Mouse (Mus musculus): ENCODE measurements around the gene Nell2. TPM values are rescaled to one million over a fixed set of nuclear protein-coding genes. Genes with fewer than 3 reads are reported as not detected.
"Not testable (repeated sequence)": the region's sequence is repeated elsewhere in the genome, so short reads cannot be mapped to it uniquely, and the experiment has no call there.

The Nell2 gene
- polyA plus RNA-seq, 1 experiment from 2014 or later: 13.5 TPM

GRCm38 (mm10) chr15:95526626-95527411 is 1.5 kb downstream of the Nell2 start:
- H3K9ac ChIP-seq: no peak overlapping the region; the same call in 1 of the 2 replicates
- ATAC-seq (ENCODE audit: insufficient number of reproducible peaks, insufficient read depth, low FRiP score, low TSS enrichment, low read depth): no peak
- H3K4me1 ChIP-seq: peaks cover 17% of the 10 kb centered on the region
- H3K27me3 ChIP-seq: peaks cover 47% of the 10 kb centered on the region
- H3K4me2 ChIP-seq: peak overlapping the region; percentile 98
- H3K9me3 ChIP-seq: no peaks in the 10 kb centered on the region
- WGBS: 3% methylated on average over 27 of the region's 27 CpGs
- H3K36me3 ChIP-seq: no peaks in the 10 kb centered on the region
- peak overlapping the region; percentile 60 for H3K4me3 ChIP-seq
- H3K27ac ChIP-seq: no peak overlapping the region

GRCm38 (mm10) chr15:95525997-95526396 is 2.4 kb downstream of the Nell2 start:
- Histone ChIP-seq H3K9me3 (no peaks in the 10 kb centered on the region), H3K9ac (no peak overlapping the region), H3K4me1 (peaks cover 17% of the 10 kb centered on the region), H3K27ac (no peak overlapping the region), H3K27me3 (peaks cover 47% of the 10 kb centered on the region), H3K4me2 (0 out of 2 replicates have a peak overlapping the region, but pooled peaks have one; percentile 98), H3K36me3 (no peaks in the 10 kb centered on the region), H3K4me3 (no peak overlapping the region)
- no peak for ATAC-seq (ENCODE audit: insufficient number of reproducible peaks, insufficient read depth, low FRiP score, low TSS enrichment, low read depth)
- WGBS: 10% methylated on average over 5 of the region's 5 CpGs

- Histone ChIP-seq H3K9me3 (no peaks in the 10 kb centered on the region), H3K27ac (no peak overlapping the region), H3K36me3 (no peaks in the 10 kb centered on the region), H3K4me1 (no peaks in the 10 kb centered on the region), H3K4me3 (no peak overlapping the region), H3K9ac (no peak overlapping the region), H3K27me3 (0 out of 2 replicates have a peak, but pooled peaks cover 2% of the 10 kb centered on the region), H3K4me2 (no peak overlapping the region)
- ATAC-seq (ENCODE audit: insufficient number of reproducible peaks, insufficient read depth, low FRiP score, low TSS enrichment, low read depth): no peak
- WGBS: 72% methylated on average over 3 of the region's 3 CpGs
Observed at GRCm38 (mm10) chr15:95518204-95518603, 10.2 kb downstream of the Nell2 start.

- not testable (repeated sequence) for ATAC-seq (ENCODE audit: insufficient number of reproducible peaks, insufficient read depth, low FRiP score, low TSS enrichment, low read depth); H3K9me3 ChIP-seq
- 58% methylated on average over 2 of the region's 2 CpGs for WGBS
Observed at GRCm38 (mm10) chr15:95513306-95513705, 15.1 kb downstream of the Nell2 start.

GRCm38 (mm10) chr15:95495666-95496065 is 32.7 kb downstream of the Nell2 start:
- H3K4me3 ChIP-seq: no peak overlapping the region
- H3K4me2 ChIP-seq: no peak overlapping the region
- ATAC-seq (ENCODE audit: insufficient number of reproducible peaks, insufficient read depth, low FRiP score, low TSS enrichment, low read depth): no peak
- H3K9ac ChIP-seq: no peak overlapping the region
- WGBS: 80% methylated on average over 4 of the region's 4 CpGs
- no peaks in the 10 kb centered on the region for H3K36me3 ChIP-seq
- H3K9me3 ChIP-seq: no peaks in the 10 kb centered on the region
- H3K27me3 ChIP-seq: no peaks in the 10 kb centered on the region
- H3K27ac ChIP-seq: no peak overlapping the region
- no peaks in the 10 kb centered on the region for H3K4me1 ChIP-seq

More at GRCm38 (mm10) chr15:95513306-95513705, 15.1 kb downstream of the Nell2 start:
- not testable (repeated sequence) for H3K4me1 ChIP-seq, H3K36me3 ChIP-seq, H3K27me3 ChIP-seq, H3K4me2 ChIP-seq, H3K27ac ChIP-seq, H3K4me3 ChIP-seq, H3K9ac ChIP-seq

GRCm38 (mm10) chr15:95495193-95495592 is 33.2 kb downstream of the Nell2 start:
- peaks cover 1% of the 10 kb centered on the region; the same call in 1 of the 2 replicates for H3K4me1 ChIP-seq
- WGBS: 86% methylated on average over 8 of the region's 8 CpGs
- no peak overlapping the region for H3K4me2 ChIP-seq
- no peak overlapping the region for H3K9ac ChIP-seq
- no peak overlapping the region for H3K27ac ChIP-seq
- H3K4me3 ChIP-seq: no peak overlapping the region
- no peaks in the 10 kb centered on the region for H3K27me3 ChIP-seq
- no peaks in the 10 kb centered on the region for H3K36me3 ChIP-seq
- H3K9me3 ChIP-seq: no peaks in the 10 kb centered on the region
- ATAC-seq (ENCODE audit: insufficient number of reproducible peaks, insufficient read depth, low FRiP score, low TSS enrichment, low read depth): no peak

GRCm38 (mm10) chr15:95492201-95492600 is 36.2 kb downstream of the Nell2 start:
- no peak overlapping the region for H3K4me2 ChIP-seq
- no peaks in the 10 kb centered on the region for H3K9me3 ChIP-seq
- H3K4me1 ChIP-seq: peaks cover 8% of the 10 kb centered on the region; the same call in 1 of the 2 replicates
- H3K36me3 ChIP-seq: no peaks in the 10 kb centered on the region
- ATAC-seq (ENCODE audit: insufficient number of reproducible peaks, insufficient read depth, low FRiP score, low TSS enrichment, low read depth): no peak
- no peaks in the 10 kb centered on the region for H3K27me3 ChIP-seq
- no peak overlapping the region for H3K9ac ChIP-seq
- 76% methylated on average over 5 of the region's 5 CpGs for WGBS
- no peak overlapping the region for H3K27ac ChIP-seq
- no peak overlapping the region for H3K4me3 ChIP-seq

- no peaks in the 10 kb centered on the region for H3K36me3 ChIP-seq
- 31% methylated on average over 4 of the region's 4 CpGs for WGBS
- no peak overlapping the region for H3K9ac ChIP-seq
- ATAC-seq (ENCODE audit: insufficient number of reproducible peaks, insufficient read depth, low FRiP score, low TSS enrichment, low read depth): no peak
- no peak overlapping the region for H3K4me3 ChIP-seq
- H3K4me1 ChIP-seq: peaks cover 8% of the 10 kb centered on the region; the same call in 1 of the 2 replicates
- H3K27me3 ChIP-seq: no peaks in the 10 kb centered on the region
- H3K9me3 ChIP-seq: no peaks in the 10 kb centered on the region
- no peak overlapping the region for H3K4me2 ChIP-seq
- H3K27ac ChIP-seq: no peak overlapping the region
Observed at GRCm38 (mm10) chr15:95489174-95489573, 39.2 kb downstream of the Nell2 start.

- Histone ChIP-seq H3K27me3 (no peaks in the 10 kb centered on the region), H3K4me2 (no peak overlapping the region), H3K36me3 (no peaks in the 10 kb centered on the region), H3K4me3 (no peak overlapping the region), H3K9me3 (no peaks in the 10 kb centered on the region), H3K9ac (no peak overlapping the region), H3K27ac (no peak overlapping the region), H3K4me1 (peaks cover 8% of the 10 kb centered on the region; the same call in 1 of the 2 replicates)
- 88% methylated on average over 5 of the region's 5 CpGs for WGBS
- no peak for ATAC-seq (ENCODE audit: insufficient number of reproducible peaks, insufficient read depth, low FRiP score, low TSS enrichment, low read depth)
Observed at GRCm38 (mm10) chr15:95487961-95488360, 40.4 kb downstream of the Nell2 start.

GRCm38 (mm10) chr15:95482002-95482401 is 46.4 kb downstream of the Nell2 start:
- no peak for ATAC-seq (ENCODE audit: insufficient number of reproducible peaks, insufficient read depth, low FRiP score, low TSS enrichment, low read depth)
- H3K4me1 ChIP-seq: no peaks in the 10 kb centered on the region
- WGBS: 69% methylated on average over 9 of the region's 9 CpGs
- no peaks in the 10 kb centered on the region for H3K9me3 ChIP-seq
- no peak overlapping the region for H3K4me2 ChIP-seq
- H3K27me3 ChIP-seq: no peaks in the 10 kb centered on the region
- H3K27ac ChIP-seq: no peak overlapping the region
- no peak overlapping the region for H3K4me3 ChIP-seq
- no peaks in the 10 kb centered on the region for H3K36me3 ChIP-seq
- no peak overlapping the region for H3K9ac ChIP-seq

GRCm38 (mm10) chr15:95481585-95481984 is 46.8 kb downstream of the Nell2 start:
- Histone ChIP-seq H3K4me1 (no peaks in the 10 kb centered on the region), H3K9me3 (no peaks in the 10 kb centered on the region), H3K4me3 (no peak overlapping the region), H3K9ac (no peak overlapping the region), H3K36me3 (no peaks in the 10 kb centered on the region), H3K27me3 (no peaks in the 10 kb centered on the region), H3K4me2 (no peak overlapping the region), H3K27ac (no peak overlapping the region)
- 91% methylated on average over 4 of the region's 4 CpGs for WGBS
- ATAC-seq (ENCODE audit: insufficient number of reproducible peaks, insufficient read depth, low FRiP score, low TSS enrichment, low read depth): no peak

GRCm38 (mm10) chr15:95476440-95476839 is 51.9 kb downstream of the Nell2 start:
- no peak for ATAC-seq (ENCODE audit: insufficient number of reproducible peaks, insufficient read depth, low FRiP score, low TSS enrichment, low read depth)
- no peaks in the 10 kb centered on the region for H3K36me3 ChIP-seq
- 68% methylated on average over 3 of the region's 3 CpGs for WGBS
- H3K9me3 ChIP-seq: no peaks in the 10 kb centered on the region
- no peak overlapping the region for H3K9ac ChIP-seq
- H3K4me3 ChIP-seq: no peak overlapping the region
- no peaks in the 10 kb centered on the region for H3K4me1 ChIP-seq
- H3K4me2 ChIP-seq: no peak overlapping the region
- no peaks in the 10 kb centered on the region for H3K27me3 ChIP-seq
- H3K27ac ChIP-seq: no peak overlapping the region

Data from embryonic facial prominence, embryonic 13.5 days (tissue).